Mouse (Mus musculus): ENCODE results near the gene Ccdc69. TPM values are rescaled to one million over a fixed set of nuclear protein-coding genes. Genes with fewer than 3 reads are reported as not detected.

Gene Ccdc69
- polyA plus RNA-seq, 1 experiment from 2014 or later, result 0.22 TPM

DNA sequence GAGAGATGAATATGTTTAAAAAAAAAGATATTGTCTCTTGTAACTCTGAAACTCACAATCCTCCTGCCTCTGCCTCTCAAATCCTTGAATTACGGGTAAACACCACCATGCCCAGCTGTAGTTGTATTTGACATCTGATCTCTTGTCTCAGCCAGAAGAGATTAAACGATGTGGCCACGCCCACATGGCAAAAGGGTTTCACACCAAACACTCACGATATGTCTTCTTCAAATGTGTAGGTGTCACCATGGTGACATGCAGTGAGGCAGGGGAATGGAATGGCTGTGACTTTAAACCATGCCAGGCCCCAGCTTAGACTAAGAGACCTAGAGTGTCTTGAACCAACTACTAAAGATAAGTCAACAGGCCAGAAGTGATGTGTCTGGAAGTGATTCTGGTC is 11.0 kb downstream of the Ccdc69 start:
- no peak for ATAC-seq (ENCODE audit: low FRiP score)
- H3K27ac ChIP-seq, result no peak overlapping the region

DNA sequence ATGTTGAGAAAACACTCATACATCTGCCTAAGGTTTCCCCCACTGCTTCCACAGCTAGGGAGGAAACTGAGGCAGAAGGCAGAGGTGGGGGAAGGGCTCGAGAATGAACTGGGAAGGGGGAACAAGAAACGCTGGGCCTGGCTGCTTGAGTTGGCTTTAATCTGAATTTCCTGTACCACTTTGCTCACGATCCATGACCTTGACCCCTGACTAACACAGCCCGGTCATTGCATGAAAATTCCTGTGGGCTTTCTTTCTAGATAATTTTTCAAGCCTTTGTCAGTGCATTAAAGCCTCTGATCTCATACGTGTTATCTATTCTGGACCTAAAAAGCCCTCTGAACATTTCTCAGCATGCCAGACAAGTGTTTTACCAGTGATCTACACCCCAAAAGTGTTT is 15.1 kb downstream of the Ccdc69 start:
- 66% methylated on average over 5 of the region's 5 CpGs for WGBS
- no peak for ATAC-seq (ENCODE audit: low FRiP score)

More for the DNA sequence above, 11.0 kb downstream of the Ccdc69 start:
- H3K4me3 ChIP-seq, result no peak overlapping the region
- H3K9ac ChIP-seq, result no peak overlapping the region
- peaks cover 4% of the 10 kb centered on the region; the same call in 1 of the 2 replicates for H3K4me1 ChIP-seq (replicated peaks)
- H3K9me3 ChIP-seq, result no peaks in the 10 kb centered on the region
- no peaks in the 10 kb centered on the region for H3K27me3 ChIP-seq
- 67% methylated on average over 4 of the region's 4 CpGs for WGBS
- H3K36me3 ChIP-seq, result no peaks in the 10 kb centered on the region
- no peak overlapping the region for H3K4me2 ChIP-seq

DNA sequence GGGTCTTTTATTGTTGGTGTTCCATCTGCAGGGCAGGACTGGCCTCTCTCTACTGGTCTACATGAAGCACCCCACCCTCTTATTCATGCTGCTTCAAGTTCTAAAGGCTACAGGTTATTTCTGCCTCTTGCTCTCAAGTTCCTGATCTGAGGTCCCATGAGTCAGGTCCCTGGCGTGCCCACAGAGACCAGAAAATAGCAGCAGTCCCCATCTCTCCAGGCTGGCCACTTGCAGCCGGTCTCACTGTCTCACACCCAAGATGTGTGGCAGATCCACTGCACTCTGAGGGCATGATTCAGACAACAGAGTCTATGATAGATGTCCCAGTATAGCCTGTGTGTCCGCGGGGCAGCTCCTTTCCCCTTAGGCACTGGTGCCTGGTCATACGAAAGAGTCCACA is 17.1 kb downstream of the Ccdc69 start:
- H3K4me1 ChIP-seq (replicated peaks), result no peaks in the 10 kb centered on the region
- H3K36me3 ChIP-seq, result no peaks in the 10 kb centered on the region
- 90% methylated on average over 5 of the region's 5 CpGs for WGBS
- H3K4me2 ChIP-seq, result no peak overlapping the region
- no peak overlapping the region for H3K27ac ChIP-seq
- no peaks in the 10 kb centered on the region for H3K27me3 ChIP-seq
- no peak for ATAC-seq (ENCODE audit: low FRiP score)
- no peak overlapping the region for H3K9ac ChIP-seq
- H3K4me3 ChIP-seq, result no peak overlapping the region
- no peaks in the 10 kb centered on the region for H3K9me3 ChIP-seq

More for the DNA sequence above, 15.1 kb downstream of the Ccdc69 start:
- H3K9me3 ChIP-seq, result no peaks in the 10 kb centered on the region
- no peak overlapping the region for H3K4me2 ChIP-seq
- H3K36me3 ChIP-seq, result no peaks in the 10 kb centered on the region
- no peaks in the 10 kb centered on the region for H3K4me1 ChIP-seq (replicated peaks)
- H3K4me3 ChIP-seq, result no peak overlapping the region
- no peak overlapping the region for H3K9ac ChIP-seq
- H3K27me3 ChIP-seq, result no peaks in the 10 kb centered on the region
- H3K27ac ChIP-seq, result no peak overlapping the region

DNA sequence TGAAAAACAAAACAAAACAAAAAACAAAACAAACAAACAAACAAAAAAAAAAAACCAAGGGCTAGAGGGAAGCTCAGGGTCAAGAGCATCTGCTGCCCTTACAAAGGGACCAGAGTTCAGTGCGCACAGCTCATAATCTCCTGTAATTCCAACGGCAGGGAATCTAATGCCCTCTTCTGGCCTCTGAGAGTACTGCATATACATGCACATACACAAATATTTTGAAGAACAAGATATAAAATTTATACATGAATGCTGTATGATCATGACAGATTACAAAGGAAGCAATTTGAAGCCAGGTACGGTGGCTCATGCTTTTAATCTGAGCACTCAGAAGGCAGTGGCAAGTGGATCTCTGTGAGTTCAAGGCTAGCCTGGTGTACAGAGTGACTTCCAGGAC is 20.4 kb downstream of the Ccdc69 start:
- H3K9me3 ChIP-seq, result no peaks in the 10 kb centered on the region
- H3K9ac ChIP-seq, result no peak overlapping the region
- H3K4me1 ChIP-seq (replicated peaks), result no peaks in the 10 kb centered on the region
- H3K27ac ChIP-seq, result no peak overlapping the region
- no peak overlapping the region for H3K4me2 ChIP-seq
- ATAC-seq (ENCODE audit: low FRiP score), result no peak
- 83% methylated on average over 3 of the region's 3 CpGs for WGBS
- H3K36me3 ChIP-seq, result no peaks in the 10 kb centered on the region
- H3K27me3 ChIP-seq, result no peaks in the 10 kb centered on the region
- no peak overlapping the region for H3K4me3 ChIP-seq

DNA sequence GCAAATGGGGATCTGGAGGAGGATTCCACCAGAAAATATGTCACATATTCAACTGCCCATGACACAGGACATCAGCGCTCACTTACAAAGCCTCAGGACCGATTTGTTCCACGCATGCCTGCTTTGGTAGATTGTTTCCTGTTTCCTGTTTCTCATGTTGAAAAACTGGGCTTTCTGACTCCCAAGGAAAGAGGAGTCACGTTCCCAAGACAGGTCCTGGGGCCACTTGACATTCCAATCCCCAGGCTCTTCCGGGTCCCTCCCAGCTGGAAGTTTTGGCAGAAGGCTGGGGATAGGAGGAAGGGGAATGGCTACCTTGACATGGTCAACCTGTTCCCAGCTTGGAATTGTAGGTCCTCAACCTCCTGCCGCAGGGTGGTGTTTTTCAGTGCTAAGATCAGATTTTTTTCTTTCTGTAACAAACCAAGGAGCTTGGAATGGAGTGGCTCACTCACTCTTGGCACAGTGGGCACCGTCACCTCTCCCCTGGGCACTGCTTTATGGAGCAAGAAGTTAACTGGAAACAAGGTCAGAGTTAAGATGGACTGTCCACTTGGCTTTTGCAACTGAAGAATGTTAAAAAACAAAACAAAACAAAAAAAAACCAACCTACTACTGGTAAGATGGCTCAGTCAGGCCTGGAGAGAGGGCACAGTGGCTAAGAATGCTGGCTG is 27.0 kb downstream of the Ccdc69 start:
- 83% methylated on average over 7 of the region's 7 CpGs for WGBS
- H3K9ac ChIP-seq, result no peak overlapping the region
- no peak overlapping the region for H3K27ac ChIP-seq
- no peaks in the 10 kb centered on the region for H3K9me3 ChIP-seq
- H3K4me2 ChIP-seq, result no peak overlapping the region
- no peak overlapping the region for H3K4me3 ChIP-seq
- no peaks in the 10 kb centered on the region for H3K27me3 ChIP-seq
- ATAC-seq (ENCODE audit: low FRiP score), result no peak
- no peaks in the 10 kb centered on the region for H3K4me1 ChIP-seq (replicated peaks)
- no peaks in the 10 kb centered on the region for H3K36me3 ChIP-seq

DNA sequence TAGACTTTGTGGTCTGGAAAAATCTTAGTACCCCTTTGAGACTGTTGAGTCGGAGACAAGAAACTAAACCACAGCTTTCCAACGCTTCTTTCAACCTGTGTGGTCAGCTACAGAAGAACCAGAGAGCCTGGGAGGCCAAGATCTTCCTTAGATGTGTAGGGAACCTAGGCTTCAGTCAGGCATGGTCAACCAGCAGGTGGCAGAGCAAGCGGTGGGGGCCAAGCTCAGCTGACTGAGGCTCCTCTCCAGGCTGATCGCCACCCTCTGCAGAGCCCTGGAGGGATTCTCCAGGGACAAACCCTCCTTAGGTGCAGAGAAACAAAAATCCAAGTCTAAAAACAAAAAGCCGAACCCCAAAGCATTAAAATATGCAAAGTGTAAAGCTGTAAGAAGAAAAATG is 31.3 kb downstream of the Ccdc69 start:
- ATAC-seq (ENCODE audit: low FRiP score), result no peak
- H3K9ac ChIP-seq, result no peak overlapping the region
- no peak overlapping the region for H3K27ac ChIP-seq
- H3K4me2 ChIP-seq, result no peak overlapping the region
- WGBS, result 62% methylated on average over 5 of the region's 5 CpGs
- H3K9me3 ChIP-seq, result no peaks in the 10 kb centered on the region
- H3K4me3 ChIP-seq, result no peak overlapping the region
- no peaks in the 10 kb centered on the region for H3K36me3 ChIP-seq
- H3K27me3 ChIP-seq, result no peaks in the 10 kb centered on the region
- H3K4me1 ChIP-seq (replicated peaks), result no peaks in the 10 kb centered on the region

DNA sequence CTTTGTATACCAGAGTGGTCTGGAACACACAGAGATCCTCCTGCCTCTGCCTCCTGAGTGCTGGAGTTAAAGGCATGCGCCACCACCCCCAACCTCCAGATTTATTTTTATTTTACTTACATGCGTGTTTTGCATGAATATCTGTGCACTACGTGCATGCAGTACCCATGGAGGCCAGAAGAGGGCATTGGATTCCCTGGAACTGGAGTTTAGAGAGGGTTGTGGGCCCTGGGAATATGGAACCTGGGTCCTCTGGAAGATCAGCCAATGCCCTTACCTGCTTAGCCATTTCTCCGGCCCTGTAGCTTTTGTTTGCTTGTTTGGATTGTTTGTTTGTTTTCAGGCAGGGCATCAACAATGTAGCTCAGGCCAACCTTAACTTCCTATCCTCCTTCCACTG is 36.6 kb downstream of the Ccdc69 start:
- no peak for ATAC-seq (ENCODE audit: low FRiP score)
- WGBS, result 80% methylated on average over 4 of the region's 4 CpGs
- no peaks in the 10 kb centered on the region for H3K4me1 ChIP-seq (replicated peaks)

DNA sequence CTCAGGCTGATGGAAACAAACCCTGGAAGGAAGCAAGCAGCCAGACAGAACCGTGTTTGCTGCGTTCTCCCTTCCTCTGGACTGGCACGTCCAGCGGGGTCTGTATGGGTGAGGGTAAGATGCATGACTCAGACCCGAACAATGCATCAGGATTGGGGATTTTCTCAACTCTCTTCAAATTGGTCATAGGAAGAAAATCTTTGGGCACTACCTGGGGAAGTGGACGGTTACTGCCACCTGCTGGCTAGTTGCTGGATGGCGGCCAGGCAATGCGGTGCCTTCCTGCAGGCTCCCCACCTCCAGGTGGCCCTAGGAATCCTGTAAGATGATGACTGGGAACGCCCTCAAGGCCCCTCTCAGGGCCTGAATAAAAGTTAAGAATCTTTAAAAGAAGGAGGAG is 38.3 kb downstream of the Ccdc69 start:
- H3K4me3 ChIP-seq, result no peak overlapping the region
- peaks cover 14% of the 10 kb centered on the region for H3K27me3 ChIP-seq
- no peak for ATAC-seq (ENCODE audit: low FRiP score)
- no peaks in the 10 kb centered on the region for H3K4me1 ChIP-seq (replicated peaks)
- H3K36me3 ChIP-seq, result no peaks in the 10 kb centered on the region
- no peak overlapping the region for H3K9ac ChIP-seq
- no peaks in the 10 kb centered on the region for H3K9me3 ChIP-seq
- WGBS, result 11% methylated on average over 9 of the region's 9 CpGs
- no peak overlapping the region for H3K4me2 ChIP-seq
- no peak overlapping the region for H3K27ac ChIP-seq

More for the DNA sequence above, 36.6 kb downstream of the Ccdc69 start:
- H3K27me3 ChIP-seq, result no peaks in the 10 kb centered on the region
- no peaks in the 10 kb centered on the region for H3K36me3 ChIP-seq
- H3K27ac ChIP-seq, result no peak overlapping the region
- H3K4me2 ChIP-seq, result no peak overlapping the region
- no peaks in the 10 kb centered on the region for H3K9me3 ChIP-seq
- no peak overlapping the region for H3K9ac ChIP-seq
- no peak overlapping the region for H3K4me3 ChIP-seq

DNA sequence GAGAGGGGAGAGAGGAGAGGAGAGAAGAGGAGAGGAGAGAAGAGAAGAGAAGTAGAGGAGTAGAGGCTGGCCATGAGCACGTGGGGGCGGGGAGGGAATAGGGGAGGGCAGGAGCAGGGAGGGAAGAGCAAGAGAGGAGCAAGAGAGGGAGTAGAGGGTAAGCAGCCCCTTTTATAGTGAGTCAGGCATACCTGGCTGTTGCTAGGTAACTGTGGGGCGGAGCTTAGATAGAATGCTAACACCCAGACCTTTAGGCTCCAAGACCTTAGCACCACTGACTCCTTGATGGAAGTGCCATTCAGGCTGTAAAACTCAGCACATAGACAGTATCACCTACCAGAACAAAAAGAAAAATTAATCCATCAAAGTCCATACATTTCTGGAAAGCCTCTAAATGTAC is 41.3 kb downstream of the Ccdc69 start:
- H3K4me3 ChIP-seq, result no peak overlapping the region
- H3K27me3 ChIP-seq, result peaks cover 35% of the 10 kb centered on the region
- no peaks in the 10 kb centered on the region for H3K36me3 ChIP-seq
- no peak for ATAC-seq (ENCODE audit: low FRiP score)
- H3K9ac ChIP-seq, result no peak overlapping the region
- no peak overlapping the region for H3K27ac ChIP-seq
- H3K9me3 ChIP-seq, result no peaks in the 10 kb centered on the region
- peaks cover 19% of the 10 kb centered on the region for H3K4me1 ChIP-seq (replicated peaks)
- H3K4me2 ChIP-seq, result no peak overlapping the region
- 31% methylated on average over 3 of the region's 3 CpGs for WGBS

DNA sequence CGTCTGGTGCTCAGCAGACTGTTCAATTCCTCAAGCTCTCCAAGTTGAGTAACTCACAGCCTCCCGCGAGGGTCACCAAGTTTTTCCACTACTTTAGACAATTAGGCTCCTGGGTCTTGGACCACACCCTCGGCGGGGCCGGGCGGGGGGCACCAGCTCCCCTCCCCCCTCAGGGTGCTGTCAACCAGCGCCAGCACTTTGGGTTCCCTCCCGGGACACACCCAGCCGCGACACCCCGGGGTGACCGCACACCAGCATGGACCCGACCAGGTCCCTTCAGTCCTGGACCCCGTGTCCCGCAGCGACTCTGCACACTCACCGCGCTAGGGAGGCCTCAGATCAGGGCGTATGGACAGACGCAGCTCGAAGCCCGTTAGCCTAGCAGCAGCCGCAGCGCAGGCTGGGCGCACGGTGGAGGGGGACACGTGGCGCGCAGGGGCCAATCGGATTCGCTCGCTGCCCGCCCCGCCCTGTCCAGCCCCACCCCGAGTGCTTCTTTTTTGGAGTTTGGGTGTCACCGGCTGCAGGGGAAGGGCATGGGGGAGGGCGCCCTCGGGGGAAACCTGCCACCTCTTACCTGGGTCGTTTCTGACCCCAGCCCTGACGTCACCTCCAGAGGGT is 44.8 kb downstream of the Ccdc69 start, which contains the start of gene Anxa6:
TSS of gene Anxa6 (minus strand) at position 406 of the 621 bp plus-strand sequence.
- peak within 1 kb of the TSS; percentile 94 for H3K4me2 ChIP-seq
- H3K27me3 ChIP-seq, result peaks cover 41% of the 10 kb centered on the region
- H3K27ac ChIP-seq, result peak within 1 kb of the TSS; percentile 26; the same call in 1 of the 2 replicates
- ATAC-seq (ENCODE audit: low FRiP score), result peak; percentile 92
- H3K4me3 ChIP-seq, result peak within 1 kb of the TSS; percentile 58
- H3K9me3 ChIP-seq, result no peaks in the 10 kb centered on the region
- H3K36me3 ChIP-seq, result no peaks in the 10 kb centered on the region
- WGBS, result under 1% methylated on average over 41 of the region's 41 CpGs
- H3K9ac ChIP-seq, result peak within 1 kb of the TSS; percentile 73
- H3K4me1 ChIP-seq (replicated peaks), result peaks cover 32% of the 10 kb centered on the region

DNA sequence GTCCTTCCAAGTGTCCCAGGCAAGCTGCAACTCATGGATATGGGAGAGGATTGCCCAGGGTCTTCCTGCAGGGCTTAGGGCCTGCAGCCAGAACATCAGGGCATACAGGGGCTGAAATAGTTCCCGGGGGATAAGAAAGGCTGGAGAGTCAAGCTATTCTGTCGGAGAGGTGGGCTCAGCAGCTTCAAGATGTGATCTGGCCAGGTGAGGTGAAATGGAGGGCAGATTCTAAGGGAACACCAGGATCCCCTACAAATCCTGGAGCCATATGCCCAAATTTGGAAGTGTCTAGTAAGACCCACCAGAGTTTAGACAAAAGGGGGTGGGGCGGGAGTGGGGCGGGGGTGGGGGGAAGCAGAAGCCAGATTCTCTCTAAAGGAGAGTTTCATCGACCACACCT is 45.6 kb downstream of the Ccdc69 start:
- Histone ChIP-seq H3K4me3 (peak overlapping the region; percentile 58), H3K4me2 (peak overlapping the region; percentile 94), H3K27me3 (peaks cover 41% of the 10 kb centered on the region), H3K27ac (peak overlapping the region; percentile 26; the same call in 1 of the 2 replicates), H3K9me3 (no peaks in the 10 kb centered on the region), H3K9ac (peak overlapping the region; percentile 73), H3K36me3 (no peaks in the 10 kb centered on the region), H3K4me1 (replicated peaks) (peaks cover 40% of the 10 kb centered on the region)
- ATAC-seq (ENCODE audit: low FRiP score), result no peak
- WGBS, result 35% methylated on average over 5 of the region's 5 CpGs

DNA sequence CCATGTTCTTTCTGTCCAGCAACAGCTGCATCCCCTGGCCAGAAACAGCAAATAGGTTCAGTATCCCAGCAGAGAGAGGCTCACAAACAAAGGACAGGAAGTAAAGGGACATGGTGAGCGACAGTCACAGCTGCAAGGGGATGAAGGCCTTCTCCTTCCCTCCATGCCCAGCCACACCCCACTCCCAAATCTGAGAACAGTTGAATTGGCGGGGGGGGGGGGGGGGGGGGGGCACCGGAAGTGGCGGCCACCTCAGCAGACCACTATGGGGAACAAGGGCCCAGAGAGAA is 46.0 kb downstream of the Ccdc69 start:
- 43% methylated on average over 1 of the region's 4 CpGs for WGBS
- peaks cover 43% of the 10 kb centered on the region for H3K4me1 ChIP-seq (replicated peaks)
- peaks cover 41% of the 10 kb centered on the region for H3K27me3 ChIP-seq
- no peaks in the 10 kb centered on the region for H3K9me3 ChIP-seq
- 0 out of 2 replicates have a peak overlapping the region, but pooled peaks have one; percentile 19 for H3K9ac ChIP-seq
- peak overlapping the region; percentile 94 for H3K4me2 ChIP-seq
- H3K27ac ChIP-seq, result peak overlapping the region; percentile 35; the same call in 1 of the 2 replicates
- H3K4me3 ChIP-seq, result peak overlapping the region; percentile 58
- H3K36me3 ChIP-seq, result no peaks in the 10 kb centered on the region
- ATAC-seq (ENCODE audit: low FRiP score), result no peak
